Mouse (Mus musculus): ENCODE results near the gene Ubxn11.

DNA sequence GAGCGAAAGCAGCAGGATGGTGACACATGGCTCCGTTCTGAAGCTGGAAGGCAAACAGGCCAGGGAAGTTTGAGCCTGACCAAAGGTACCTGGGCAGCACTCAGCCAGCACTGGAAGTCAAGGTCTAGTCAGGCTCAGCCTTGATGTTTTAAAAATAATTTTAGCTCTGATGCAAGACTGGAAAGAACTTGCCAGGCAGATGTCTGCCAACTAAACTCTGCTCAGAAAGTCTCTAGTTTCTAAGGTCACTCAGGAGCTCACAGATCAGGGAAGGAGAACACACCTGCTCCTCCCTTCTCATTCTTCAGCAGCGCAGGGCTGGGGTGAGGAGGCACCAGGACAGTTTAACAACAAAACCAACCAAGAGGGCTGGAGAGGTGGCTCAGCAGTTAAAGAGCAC, 52.0 kb downstream of the Ubxn11 start:
- TF ChIP-seq CTCF (IDR thresholded peaks at IDR 0.05; ENCODE audit: borderline replicate concordance, insufficient read depth, low read depth, low read length), result no peak
- TF ChIP-seq POLR2A (IDR thresholded peaks at IDR 0.05; ENCODE audit: borderline replicate concordance, insufficient read depth, low read length), result no peak

Data from cerebellum, adult 2 months (tissue).